Mouse (Mus musculus) lung, postnatal 0 days (tissue): ENCODE measurements at regions not wholly inside any gene's neighbourhood (a gene's known extent, or its start where the extent isn't known, plus 50 kb on each side); places are given as distances from the start of the nearest gene placed in this dataset.

Experiments used
- ATAC-seq: fragments of 200-750 bp; cut with Nextera tagmentation; 2 replicates; pipeline ENCODE4 v1.8.0; 2017; ENCODE audit warnings: moderate library complexity
- DNase-seq: peaks from one replicate; pipeline ENCODE4 v3.0.0-alpha.2; 2016; ENCODE audit warnings: low spot score
- H3K27ac ChIP-seq: fragments of 300-500 bp; sonication (generic); 2 replicates; pipeline ENCODE4 v1.5.1; 2014; ENCODE audit warnings: antibody characterized with exemption, mild to moderate bottlenecking, low read length, mixed read lengths
- H3K27me3 ChIP-seq: fragments of 300-500 bp; sonication (generic); replicated peaks from 2 replicates; pipeline ENCODE4 v1.6.1; 2014; ENCODE audit warnings: low read length, mixed read lengths; ENCODE audit not compliant: insufficient read depth
- H3K36me3 ChIP-seq: fragments of 300-500 bp; sonication (generic); 2 replicates; pipeline ENCODE4 v1.6.1; 2014; ENCODE audit warnings: low read length, mixed read lengths; ENCODE audit not compliant: insufficient read depth
- H3K4me1 ChIP-seq: fragments of 300-500 bp; sonication (generic); 2 replicates; pipeline ENCODE4 v1.6.1; 2014; ENCODE audit warnings: antibody characterized with exemption, low read depth, low read length, mixed read lengths; ENCODE audit not compliant: insufficient read depth
- H3K4me2 ChIP-seq: fragments of 300-500 bp; sonication (generic); replicated peaks from 2 replicates; pipeline ENCODE4 v1.6.1; 2014; ENCODE audit warnings: low read depth, mild to moderate bottlenecking, low read length, moderate library complexity, mixed read lengths
- H3K4me3 ChIP-seq: fragments of 300-500 bp; sonication (generic); 2 replicates; pipeline ENCODE4 v1.5.1; 2014; ENCODE audit warnings: low read depth, low read length
- H3K9ac ChIP-seq: fragments of 300-500 bp; sonication (generic); replicated peaks from 2 replicates; pipeline ENCODE4 v1.6.1; 2014; ENCODE audit warnings: low read depth, mild to moderate bottlenecking
- H3K9me3 ChIP-seq: fragments of 300-500 bp; sonication (generic); 2 replicates; pipeline ENCODE4 v1.6.1; 2016; ENCODE audit warnings: low read length, mixed read lengths
- CTCF ChIP-seq: IDR thresholded peaks from 2 replicates; pipeline ENCODE4 v1.5.1; 2016; ENCODE audit warnings: antibody characterized with exemption, mild to moderate bottlenecking
- EP300 ChIP-seq: IDR thresholded peaks from 2 replicates; pipeline ENCODE4 v1.6.1; 2016; ENCODE audit warnings: antibody characterized with exemption, mild to moderate bottlenecking, control low read depth
- WGBS: fragments of 180-500 bp; shearing (Covaris S2); extraction: QIAGEN DNeasy Blood & Tissue Kit; methylation state at CpG from one replicate; pipeline ENCODE4 v1.1.7; 2014; 5-methylcytosine and 5-hydroxymethylcytosine counted together

DNA sequence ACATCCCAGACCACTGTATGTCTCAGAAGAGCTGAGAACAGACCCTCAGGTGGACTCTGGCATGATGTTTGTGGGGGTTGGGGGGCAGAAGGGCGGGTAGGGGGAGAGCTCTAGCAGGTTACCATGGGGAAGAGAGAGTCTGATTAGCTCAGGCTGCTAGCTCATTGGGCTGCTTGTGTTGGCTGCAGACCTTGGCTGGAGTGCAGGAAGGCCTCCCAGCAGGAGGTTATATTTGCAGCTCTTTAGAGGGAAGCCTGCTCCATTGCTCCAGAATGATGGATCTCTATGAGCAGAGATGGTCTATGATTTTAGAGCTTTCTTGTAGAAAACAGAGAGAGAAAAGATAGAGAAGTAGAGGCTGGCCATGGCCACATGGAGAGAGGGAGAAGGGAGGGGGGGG, 268.4 kb upstream of the Nrxn1 start:
- no peaks in the 10 kb centered on the region for H3K4me1 ChIP-seq
- DNase-seq (no peak), ATAC-seq (no peak)
- H3K9ac ChIP-seq, result no peak overlapping the region
- no peaks in the 10 kb centered on the region for H3K9me3 ChIP-seq
- 33% methylated on average over 1 of the region's 1 CpGs for WGBS
- H3K27ac ChIP-seq, result no peak overlapping the region
- TF ChIP-seq EP300, result no peak
- TF ChIP-seq CTCF, result no peak
- no peaks in the 10 kb centered on the region for H3K36me3 ChIP-seq
- H3K4me3 ChIP-seq, result no peak overlapping the region
- no peaks in the 10 kb centered on the region for H3K27me3 ChIP-seq
- no peak overlapping the region for H3K4me2 ChIP-seq

DNA sequence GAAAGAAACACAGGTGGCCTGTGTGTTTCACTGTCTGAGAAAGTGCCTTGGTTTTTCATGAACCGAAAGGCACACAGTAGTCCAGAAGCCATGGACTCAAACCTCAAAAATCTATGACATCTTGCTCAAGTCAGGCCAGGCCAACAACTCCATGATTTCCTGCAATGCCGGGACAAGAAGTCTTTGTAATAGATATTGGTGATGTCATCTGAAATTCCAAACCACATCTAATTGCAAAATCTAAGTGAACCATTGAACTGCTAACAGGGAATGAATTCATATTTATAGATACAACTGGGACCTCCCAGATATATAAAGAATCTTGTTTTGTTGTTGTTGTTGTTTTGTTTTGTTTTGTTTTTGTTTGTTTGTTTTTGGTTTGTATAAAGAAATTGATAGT, 259.2 kb upstream of the Nrxn1 start:
- TF ChIP-seq EP300, result no peak
- TF ChIP-seq CTCF, result no peak
- no peak overlapping the region for H3K27ac ChIP-seq
- WGBS, result 68% methylated on average over 2 of the region's 2 CpGs
- DNase-seq, result no peak
- H3K9ac ChIP-seq, result no peak overlapping the region
- no peak overlapping the region for H3K4me3 ChIP-seq
- H3K4me1 ChIP-seq, result no peaks in the 10 kb centered on the region
- no peaks in the 10 kb centered on the region for H3K9me3 ChIP-seq
- ATAC-seq, result no peak
- no peaks in the 10 kb centered on the region for H3K27me3 ChIP-seq
- H3K4me2 ChIP-seq, result no peak overlapping the region
- no peaks in the 10 kb centered on the region for H3K36me3 ChIP-seq

DNA sequence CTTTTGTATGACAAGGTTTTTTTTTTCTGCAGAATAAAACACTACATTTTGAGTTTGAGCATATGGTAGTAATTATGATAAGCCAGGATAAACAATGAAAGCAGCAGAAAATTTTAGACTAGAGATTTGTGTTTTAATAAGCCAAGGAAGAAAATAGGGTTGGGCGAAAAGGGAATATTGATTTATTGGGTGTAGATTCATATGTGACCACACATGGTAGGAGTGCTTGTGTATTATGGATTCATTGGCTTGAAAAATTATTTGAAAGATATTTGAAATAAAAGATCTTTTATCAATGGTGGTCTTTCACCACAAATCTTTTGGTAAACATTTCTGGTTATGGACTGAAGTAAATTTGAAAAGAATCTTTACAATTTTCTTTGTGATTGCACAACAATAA, 244.0 kb upstream of the Nrxn1 start:
- no peak for DNase-seq
- ATAC-seq, result no peak
- Histone ChIP-seq H3K4me1 (no peaks in the 10 kb centered on the region), H3K27ac (no peak overlapping the region), H3K4me2 (no peak overlapping the region), H3K9ac (no peak overlapping the region), H3K36me3 (no peaks in the 10 kb centered on the region), H3K27me3 (no peaks in the 10 kb centered on the region), H3K4me3 (no peak overlapping the region), H3K9me3 (no peaks in the 10 kb centered on the region)
- TF ChIP-seq CTCF (no peak), EP300 (no peak)
- WGBS, result 58% methylated on average over 1 of the region's 1 CpGs

DNA sequence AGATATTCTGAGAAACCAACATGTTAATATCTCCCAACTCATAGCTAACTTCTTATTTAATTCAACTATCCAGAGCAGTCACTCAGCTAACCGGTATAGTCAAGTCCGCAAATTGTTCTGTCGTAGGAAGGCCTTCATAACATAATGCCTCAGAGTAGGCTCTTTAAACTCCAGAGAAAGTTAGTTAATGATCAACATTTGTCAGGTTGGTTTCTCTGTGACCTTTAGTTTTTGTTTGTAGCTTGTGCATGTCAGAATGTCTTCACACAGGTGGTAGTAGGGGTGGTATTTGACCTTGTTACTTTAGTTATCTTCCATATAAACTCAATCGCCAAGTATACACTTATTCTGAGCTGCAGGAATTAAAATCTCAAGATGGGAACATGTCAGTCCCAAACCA, 240.9 kb upstream of the Nrxn1 start:
- Histone ChIP-seq H3K4me3 (no peak overlapping the region), H3K4me2 (no peak overlapping the region), H3K4me1 (no peaks in the 10 kb centered on the region), H3K27me3 (no peaks in the 10 kb centered on the region), H3K9ac (no peak overlapping the region), H3K27ac (no peak overlapping the region), H3K9me3 (no peaks in the 10 kb centered on the region), H3K36me3 (no peaks in the 10 kb centered on the region)
- 85% methylated on average over 4 of the region's 4 CpGs for WGBS
- ATAC-seq, result no peak
- TF ChIP-seq EP300 (no peak), CTCF (no peak)
- DNase-seq, result no peak

DNA sequence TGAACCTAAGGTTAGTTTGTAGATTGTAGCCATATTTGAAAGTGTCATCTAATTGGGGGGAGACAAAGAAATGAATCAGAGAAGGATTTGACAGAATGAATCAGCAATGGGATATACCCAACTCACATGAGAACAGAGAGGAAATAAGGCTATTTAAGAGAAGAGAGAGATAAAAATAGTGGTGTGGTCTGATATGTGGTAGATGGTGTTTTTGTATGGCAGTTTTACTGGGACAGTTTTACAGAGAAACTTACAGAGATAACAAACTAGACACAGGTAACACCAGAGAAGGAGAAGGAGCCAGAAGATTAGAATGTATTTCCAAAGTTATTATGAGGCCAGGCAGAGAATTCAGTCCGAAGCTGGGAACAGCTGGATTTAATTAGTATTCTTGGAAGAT, 240.3 kb upstream of the Nrxn1 start:
- Histone ChIP-seq H3K4me1 (no peaks in the 10 kb centered on the region), H3K9me3 (no peaks in the 10 kb centered on the region), H3K4me3 (no peak overlapping the region), H3K27ac (no peak overlapping the region), H3K9ac (no peak overlapping the region), H3K36me3 (no peaks in the 10 kb centered on the region), H3K27me3 (no peaks in the 10 kb centered on the region), H3K4me2 (no peak overlapping the region)
- DNase-seq (no peak), ATAC-seq (no peak)
- TF ChIP-seq EP300 (no peak), CTCF (no peak)
- WGBS, result 60% methylated on average over 1 of the region's 1 CpGs

DNA sequence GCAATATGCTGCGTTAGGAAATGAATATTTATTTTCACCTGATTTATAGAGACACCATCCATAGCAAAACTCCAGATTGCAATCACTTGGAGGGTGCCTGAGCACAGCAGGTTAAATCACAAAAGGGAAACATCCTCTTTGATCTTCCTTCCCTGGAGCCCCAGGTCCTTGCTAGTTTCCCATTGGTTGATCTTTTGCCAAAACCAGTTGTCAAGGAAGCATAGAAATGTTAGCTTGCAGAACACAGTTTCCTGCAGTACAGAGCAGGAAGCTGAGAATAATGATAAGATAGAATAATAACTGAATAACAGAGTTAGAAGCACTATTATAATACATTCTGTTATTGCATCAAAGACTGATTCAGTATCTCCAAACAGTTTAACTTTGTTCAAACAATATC, 231.5 kb upstream of the Nrxn1 start:
- TF ChIP-seq CTCF, result no peak
- TF ChIP-seq EP300, result no peak
- Histone ChIP-seq H3K9ac (no peak overlapping the region), H3K4me3 (no peak overlapping the region), H3K36me3 (no peaks in the 10 kb centered on the region), H3K4me2 (no peak overlapping the region), H3K27me3 (no peaks in the 10 kb centered on the region), H3K9me3 (no peaks in the 10 kb centered on the region), H3K27ac (no peak overlapping the region), H3K4me1 (no peaks in the 10 kb centered on the region)
- WGBS, result 36% methylated on average over 1 of the region's 1 CpGs
- DNase-seq (peak; percentile 8), ATAC-seq (no peak)

DNA sequence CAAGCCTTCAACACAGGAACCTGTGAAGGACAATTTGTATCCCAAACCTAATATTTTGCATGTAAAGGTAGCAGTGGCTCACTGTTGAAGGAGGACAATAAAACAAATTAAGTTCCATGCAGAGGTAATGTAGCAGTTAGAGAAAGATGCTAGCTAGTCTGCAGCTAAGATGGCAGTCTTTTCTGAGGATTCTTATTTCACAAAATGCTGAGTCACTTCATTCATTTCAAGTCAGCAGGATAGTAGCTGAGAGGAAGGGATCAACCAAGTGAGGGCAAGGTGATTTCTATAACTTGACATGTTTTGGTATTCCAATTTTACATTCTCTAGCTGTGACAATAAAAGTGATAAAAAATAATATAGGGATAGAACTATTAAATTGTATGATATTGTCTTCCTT, 194.0 kb upstream of the Nrxn1 start:
- H3K4me1 ChIP-seq, result no peaks in the 10 kb centered on the region
- no peak overlapping the region for H3K4me3 ChIP-seq
- H3K27ac ChIP-seq, result no peak overlapping the region
- DNase-seq, result no peak
- ATAC-seq, result no peak
- H3K4me2 ChIP-seq, result no peak overlapping the region
- no peaks in the 10 kb centered on the region for H3K36me3 ChIP-seq
- H3K27me3 ChIP-seq, result no peaks in the 10 kb centered on the region
- TF ChIP-seq EP300 (no peak), CTCF (no peak)
- no peak overlapping the region for H3K9ac ChIP-seq
- H3K9me3 ChIP-seq, result no peaks in the 10 kb centered on the region
